Mouse (Mus musculus) liver, adult 2 months (tissue): ENCODE measurements at regions not wholly inside any gene's neighbourhood (a gene's known extent, or its start where the extent isn't known, plus 50 kb on each side); places are given as distances from the start of the nearest gene placed in this dataset.

Source experiments
- DNase-seq: peaks from one replicate; pipeline ENCODE4 v3.0.0-alpha.2; 2011; ENCODE audit warnings: low read depth, low spot score; ENCODE audit errors: extremely low read depth
- H3K27ac ChIP-seq: fragments of 200-500 bp; replicated peaks from 2 replicates; pipeline ENCODE4 v1.5.1; 2012; ENCODE audit warnings: low read depth, mild to moderate bottlenecking, control low read depth, inconsistent platforms, low read length; ENCODE audit not compliant: insufficient read depth
- H3K27me3 ChIP-seq: fragments of 200-500 bp; 2 replicates; pipeline ENCODE4 v1.6.1; 2012; ENCODE audit warnings: mild to moderate bottlenecking, moderate library complexity, low read length, inconsistent platforms; ENCODE audit not compliant: control insufficient read depth, insufficient read depth
- H3K36me3 ChIP-seq: fragments of 200-500 bp; 2 replicates; pipeline ENCODE4 v1.6.1; 2012; ENCODE audit warnings: low read length, inconsistent platforms; ENCODE audit not compliant: control insufficient read depth, insufficient read depth
- H3K4me1 ChIP-seq: fragments of 200-500 bp; 2 replicates; pipeline ENCODE4 v1.6.1; 2011; ENCODE audit warnings: low read length; ENCODE audit not compliant: control insufficient read depth, insufficient read depth
- H3K4me3 ChIP-seq: fragments of 200-500 bp; 2 replicates; pipeline ENCODE4 v1.5.1; 2011; ENCODE audit warnings: low read depth, mild to moderate bottlenecking, control low read depth, low read length, moderate library complexity; ENCODE audit not compliant: insufficient read depth
- H3K79me2 ChIP-seq: fragments of 200-500 bp; 2 replicates; pipeline ENCODE4 v1.6.1; 2012; ENCODE audit warnings: inconsistent platforms, mild to moderate bottlenecking, low read length, moderate library complexity; ENCODE audit not compliant: control insufficient read depth, insufficient read depth
- H3K9ac ChIP-seq: fragments of 200-500 bp; 2 replicates; pipeline ENCODE4 v1.6.1; 2012; ENCODE audit warnings: low read depth, mild to moderate bottlenecking, control low read depth, inconsistent platforms, low read length
- CTCF ChIP-seq: fragments of 200-500 bp; IDR thresholded peaks from 2 replicates; pipeline ENCODE4 v1.5.1; 2011; ENCODE audit warnings: low read depth, low read length, control low read depth
- POLR2A ChIP-seq: fragments of 200-500 bp; IDR thresholded peaks from 2 replicates; pipeline ENCODE4 v1.6.1; 2011; ENCODE audit warnings: low read length, control low read depth; ENCODE audit not compliant: insufficient read depth; ENCODE audit errors: extremely low read depth
- WGBS: fragments of 180-500 bp; shearing (Covaris S2); methylation state at CpG from one replicate; pipeline ENCODE4 v1.1.7; 2018; 5-methylcytosine and 5-hydroxymethylcytosine counted together

- 56% methylated on average over 3 of the region's 3 CpGs for WGBS
Observed at GRCm38 (mm10) chr16:75663871-75664270, 71.2 kb downstream of the Rbm11 start.

GRCm38 (mm10) chr16:75667589-75667988 is 74.9 kb downstream of the Rbm11 start:
- no peak for DNase-seq
- TF ChIP-seq CTCF (no peak), POLR2A (no peak)
- H3K4me1 ChIP-seq, result no peaks in the 10 kb centered on the region
- 86% methylated on average over 2 of the region's 2 CpGs for WGBS
- H3K4me3 ChIP-seq, result no peak overlapping the region
- no peaks in the 10 kb centered on the region for H3K27me3 ChIP-seq
- no peaks in the 10 kb centered on the region for H3K36me3 ChIP-seq
- no peak overlapping the region for H3K9ac ChIP-seq
- no peaks in the 10 kb centered on the region for H3K79me2 ChIP-seq
- H3K27ac ChIP-seq, result no peak overlapping the region

More at GRCm38 (mm10) chr16:75663871-75664270, 71.2 kb downstream of the Rbm11 start:
- no peaks in the 10 kb centered on the region for H3K4me1 ChIP-seq
- H3K79me2 ChIP-seq, result no peaks in the 10 kb centered on the region
- H3K27me3 ChIP-seq, result no peaks in the 10 kb centered on the region
- no peak overlapping the region for H3K9ac ChIP-seq
- H3K36me3 ChIP-seq, result no peaks in the 10 kb centered on the region
- H3K4me3 ChIP-seq, result no peak overlapping the region
- no peak for DNase-seq
- TF ChIP-seq POLR2A, result no peak
- TF ChIP-seq CTCF, result no peak
- H3K27ac ChIP-seq, result no peak overlapping the region

GRCm38 (mm10) chr16:75672112-75672511 is 79.5 kb downstream of the Rbm11 start:
- no peak for DNase-seq
- Histone ChIP-seq H3K27ac (no peak overlapping the region), H3K4me1 (no peaks in the 10 kb centered on the region), H3K79me2 (no peaks in the 10 kb centered on the region), H3K36me3 (no peaks in the 10 kb centered on the region), H3K4me3 (no peak overlapping the region), H3K9ac (no peak overlapping the region), H3K27me3 (no peaks in the 10 kb centered on the region)
- WGBS, result 83% methylated on average over 1 of the region's 1 CpGs
- TF ChIP-seq POLR2A (no peak), CTCF (no peak)

- H3K36me3 ChIP-seq, result no peaks in the 10 kb centered on the region
- no peak overlapping the region for H3K9ac ChIP-seq
- WGBS, result 51% methylated on average over 2 of the region's 2 CpGs
- no peaks in the 10 kb centered on the region for H3K4me1 ChIP-seq
- TF ChIP-seq CTCF (no peak), POLR2A (no peak)
- DNase-seq, result peak; percentile 34
- H3K4me3 ChIP-seq, result no peak overlapping the region
- H3K27ac ChIP-seq, result no peak overlapping the region
- no peaks in the 10 kb centered on the region for H3K27me3 ChIP-seq
- no peaks in the 10 kb centered on the region for H3K79me2 ChIP-seq
Observed at GRCm38 (mm10) chr16:75675871-75676270, 83.2 kb downstream of the Rbm11 start.

DNA sequence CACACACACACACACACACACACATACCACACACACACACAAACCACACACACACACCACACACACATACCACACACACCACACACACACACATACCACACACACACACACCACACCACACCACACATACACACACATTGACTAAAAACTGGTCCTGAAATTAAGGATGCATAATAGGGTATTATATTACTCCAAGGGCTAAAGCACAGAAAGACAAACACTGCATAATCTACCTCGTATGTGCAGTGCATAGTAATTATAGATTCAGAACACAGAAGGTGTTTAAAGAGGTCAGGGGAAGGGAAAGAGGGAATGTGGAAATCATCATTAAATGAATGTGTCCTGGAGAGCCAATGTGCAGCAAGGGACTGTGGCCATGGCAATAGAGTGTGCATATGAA is 84.5 kb downstream of the Rbm11 start:
- no peak overlapping the region for H3K9ac ChIP-seq
- no peaks in the 10 kb centered on the region for H3K27me3 ChIP-seq
- H3K27ac ChIP-seq, result no peak overlapping the region
- H3K4me3 ChIP-seq, result no peak overlapping the region
- WGBS, result 55% methylated on average over 1 of the region's 1 CpGs
- H3K4me1 ChIP-seq, result no peaks in the 10 kb centered on the region
- no peak for DNase-seq
- no peak for TF ChIP-seq CTCF
- TF ChIP-seq POLR2A, result no peak
- no peaks in the 10 kb centered on the region for H3K36me3 ChIP-seq
- no peaks in the 10 kb centered on the region for H3K79me2 ChIP-seq
